15 mouse cellular contexts compared by ENCODE assay signal in the genomic region with DNA sequence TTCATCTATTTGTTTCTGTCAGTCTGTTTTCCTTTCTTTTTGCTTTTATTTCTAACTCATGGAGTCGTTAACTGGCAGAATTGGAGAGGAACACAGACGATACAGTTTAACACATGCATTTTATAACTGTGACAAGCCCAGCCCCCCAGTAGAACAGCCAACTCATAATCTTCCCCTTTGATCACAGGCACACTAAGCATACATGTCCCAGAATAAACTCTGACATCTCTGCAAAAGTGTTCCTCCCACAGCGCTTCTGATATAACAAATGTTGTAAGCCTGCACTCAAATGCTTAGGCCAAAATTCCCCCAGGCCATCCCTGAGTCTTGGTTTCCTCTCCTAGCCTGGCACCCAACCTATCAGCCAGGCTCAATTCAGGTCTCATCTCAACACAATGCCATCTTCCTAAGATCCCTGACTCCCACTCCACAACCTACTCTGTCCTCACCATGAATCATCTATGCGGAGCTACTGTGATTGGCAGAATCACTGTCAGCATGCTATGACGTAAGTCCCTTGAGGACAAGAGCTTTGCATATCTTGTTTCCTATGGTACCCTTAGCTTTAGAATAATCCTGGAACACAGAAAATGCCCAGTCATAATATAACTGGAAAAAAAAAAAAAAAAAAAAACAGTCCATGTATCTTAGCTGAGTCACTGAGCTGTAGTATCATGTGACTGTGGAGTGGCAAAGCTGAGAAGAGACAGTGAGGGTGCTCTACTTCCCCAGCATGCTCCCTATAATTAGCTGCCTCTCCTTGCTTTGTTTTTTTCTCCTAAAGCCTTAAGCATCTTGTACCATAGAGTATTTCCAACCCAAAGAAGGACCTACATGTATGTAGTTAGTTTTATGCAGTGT.
A peak's percentile ranks its signal among the peaks of the same experiment; 100 is the strongest.
DNase-seq lines count a peak whose midpoint lies in the region; ATAC-seq and TF ChIP-seq lines count a peak whose summit lies in the region.
"Had no signal": no experiment of that assay in that cellular context is flagged by ENCODE, and none has a peak within 500 bp of the region (broad histone marks: within the 10 kb centered on the region; RNA-seq: fewer than 3 reads in every experiment).

No protein-coding gene starts in this region.

- no peak overlapping the region for H3K27ac ChIP-seq in lung, embryonic 16.5 days (ENCODE audit: low read length)
- peak overlapping the region; percentile 49 for H3K27ac ChIP-seq in bone marrow macrophage, adult 2 months (ENCODE audit: insufficient read depth, low read depth, low read length)
- H3K27ac ChIP-seq in hindbrain, embryonic 10.5 days = no peak overlapping the region
- H3K27ac ChIP-seq: hindbrain, postnatal 0 days; kidney, embryonic 15.5 days had no signal

- H3K9me3 ChIP-seq in lung, embryonic 16.5 days (ENCODE audit: control insufficient read depth, low read length) = no peaks in the 10 kb centered on the region
- no peaks in the 10 kb centered on the region for H3K9me3 ChIP-seq in hindbrain, embryonic 10.5 days
- H3K9me3 ChIP-seq: kidney, embryonic 15.5 days had no signal

- peaks cover 5% of the 10 kb centered on the region; the same call in 1 of the 2 replicates for H3K4me1 ChIP-seq in lung, embryonic 16.5 days (replicated peaks; ENCODE audit: control insufficient read depth, insufficient read depth, low read length)
- H3K4me1 ChIP-seq in bone marrow macrophage, adult 2 months (ENCODE audit: control insufficient read depth, insufficient read depth, low read length) = peaks cover 41% of the 10 kb centered on the region
- H3K4me1 ChIP-seq in hindbrain, embryonic 10.5 days (replicated peaks) = peaks cover 17% of the 10 kb centered on the region; the same call in 1 of the 2 replicates

- DNase-seq in frontal cortex, postnatal 10 days (ENCODE audit: low spot score in 2 of 2) = no peak
- no peak for DNase-seq in lung, postnatal 25 days (ENCODE audit: low spot score)
- DNase-seq in ovary, postnatal 14 days (ENCODE audit: low spot score) = no peak
- DNase-seq in hindbrain, embryonic 10.5 days (ENCODE audit: low spot score) = no peak
- DNase-seq: adrenal gland, adult 2 months; heart, postnatal 10 days; liver; lung, postnatal 4 days had no signal

- no peak for TF ChIP-seq POLR2A in bone marrow macrophage, adult 2 months (IDR thresholded peaks at IDR 0.05; ENCODE audit: borderline replicate concordance, low read depth, low read length)

- 62% methylated on average over 5 of the region's 5 CpGs for WGBS in lung, embryonic 16.5 days
- WGBS in hindbrain, embryonic 10.5 days = 93% methylated on average over 5 of the region's 5 CpGs

- peak; percentile 66 for ATAC-seq in frontal cortex, adult (ENCODE audit: low TSS enrichment)
- peak; percentile 54 for ATAC-seq in lung, embryonic 16.5 days (ENCODE audit: low read depth)
- peak; percentile 13; the same call in 1 of the 2 replicates for ATAC-seq in megakaryocyte, adult 5-6 weeks (ENCODE audit: poor library complexity, severe bottlenecking)

- no peak for TF ChIP-seq CTCF in bone marrow macrophage, adult 2 months (IDR thresholded peaks at IDR 0.05; ENCODE audit: low read depth, low read length)

- H3K4me3 ChIP-seq in lung, embryonic 16.5 days (ENCODE audit: low read length) = no peak overlapping the region
- no peak overlapping the region for H3K4me3 ChIP-seq in bone marrow macrophage, adult 2 months (ENCODE audit: insufficient read depth, low read length)
- H3K4me3 ChIP-seq in hindbrain, embryonic 10.5 days = no peak overlapping the region
- H3K4me3 ChIP-seq: erythroblast, embryonic 14.5 days; kidney, embryonic 15.5 days had no signal

- H3K36me3 ChIP-seq in lung, embryonic 16.5 days (ENCODE audit: control insufficient read depth, insufficient read depth, low read length) = no peaks in the 10 kb centered on the region
- H3K36me3 ChIP-seq in hindbrain, embryonic 10.5 days = no peaks in the 10 kb centered on the region
- H3K36me3 ChIP-seq: kidney, embryonic 15.5 days had no signal

- no peak overlapping the region for H3K4me2 ChIP-seq in lung, embryonic 16.5 days (ENCODE audit: low read depth, low read length)
- H3K4me2 ChIP-seq: kidney, embryonic 15.5 days had no signal

- no peak overlapping the region for H3K9ac ChIP-seq in lung, embryonic 16.5 days (ENCODE audit: low read length)
- H3K9ac ChIP-seq: kidney, embryonic 15.5 days had no signal

- H3K27me3 ChIP-seq in lung, embryonic 16.5 days (ENCODE audit: control insufficient read depth, insufficient read depth, low read depth, low read length) = no peaks in the 10 kb centered on the region
- no peaks in the 10 kb centered on the region for H3K27me3 ChIP-seq in hindbrain, embryonic 10.5 days (ENCODE audit: insufficient read depth, poor library complexity, severe bottlenecking)
- H3K27me3 ChIP-seq: kidney, embryonic 15.5 days had no signal

Comparison
In these comparisons a context has a peak if more than half of its experiments do, and no peak if none do; other contexts are left out.
1. ATAC-seq: peak in every context shown above with its lines; median percentile 66 in frontal cortex, adult; 54 in lung, embryonic 16.5 days; 13 in megakaryocyte, adult 5-6 weeks.